Mouse (Mus musculus) stomach, postnatal 0 days (tissue): ENCODE data around the gene Slc4a5.

Experiments used
- CTCF ChIP-seq: IDR thresholded peaks from 2 replicates; pipeline ENCODE4 v1.5.1; 2016; ENCODE audit warnings: antibody characterized with exemption, low read depth, mild to moderate bottlenecking, moderate library complexity
- EP300 ChIP-seq: optimal IDR thresholded peaks from 2 replicates; pipeline ENCODE3; 2016; ENCODE audit warnings: antibody characterized with exemption

- no peak for TF ChIP-seq CTCF
- no peak for TF ChIP-seq EP300
Measured at GRCm38 (mm10) chr6:83237123-83237522, 17.5 kb downstream of the Slc4a5 start.
